Mouse (Mus musculus) neural tube, embryonic 14.5 days (tissue): ENCODE measurements at regions not wholly inside any gene's neighbourhood (a gene's known extent, or its start where the extent isn't known, plus 50 kb on each side); places are given as distances from the start of the nearest gene placed in this dataset.

ENCODE experiments used
- ATAC-seq: fragments of 200-750 bp; cut with Nextera tagmentation; 2 replicates; pipeline ENCODE4 v1.8.0; 2017; ENCODE audit warnings: low read depth, mild to moderate bottlenecking, moderate TSS enrichment, moderate library complexity
- H3K27ac ChIP-seq: fragments of 300-500 bp; sonication (generic); 2 replicates; pipeline ENCODE4 v1.5.1; 2014; ENCODE audit warnings: low read depth, mild to moderate bottlenecking, control low read depth, low read length, moderate library complexity, mixed read lengths
- H3K27me3 ChIP-seq: fragments of 300-500 bp; sonication (generic); 2 replicates; pipeline ENCODE4 v1.6.1; 2014; ENCODE audit warnings: low read length; ENCODE audit not compliant: control insufficient read depth, insufficient read depth
- H3K36me3 ChIP-seq: fragments of 300-500 bp; sonication (generic); 2 replicates; pipeline ENCODE4 v1.6.1; 2014; ENCODE audit warnings: low read length, mixed read lengths; ENCODE audit not compliant: control insufficient read depth, insufficient read depth
- H3K4me1 ChIP-seq: fragments of 300-500 bp; sonication (generic); 2 replicates; pipeline ENCODE4 v1.6.1; 2014; ENCODE audit warnings: low read length; ENCODE audit not compliant: control insufficient read depth, insufficient read depth
- H3K4me2 ChIP-seq: fragments of 300-500 bp; sonication (generic); 2 replicates; pipeline ENCODE4 v1.6.1; 2014; ENCODE audit warnings: mild to moderate bottlenecking, low read depth, low read length, control low read depth
- H3K4me3 ChIP-seq: fragments of 300-500 bp; sonication (generic); 2 replicates; pipeline ENCODE4 v1.5.1; 2014; ENCODE audit warnings: low read depth, low read length, control low read depth, mixed read lengths
- H3K9ac ChIP-seq: fragments of 300-500 bp; sonication (generic); replicated peaks from 2 replicates; pipeline ENCODE4 v1.6.1; 2014; ENCODE audit warnings: low read depth, mild to moderate bottlenecking, control low read depth, low read length, mixed read lengths
- H3K9me3 ChIP-seq: fragments of 300-500 bp; sonication (generic); 2 replicates; pipeline ENCODE4 v1.6.1; 2016; ENCODE audit warnings: low read length; ENCODE audit not compliant: control insufficient read depth
- WGBS: fragments of 180-500 bp; shearing (Covaris S2); extraction: QIAGEN DNeasy Blood & Tissue Kit; methylation state at CpG from one replicate; pipeline ENCODE4 v1.1.7; 2014; 5-methylcytosine and 5-hydroxymethylcytosine counted together

GRCm38 (mm10) chr10:116697628-116698316, 116.5 kb upstream of the Cnot2 start:
- ATAC-seq: 0 out of 2 replicates have a peak, but pooled peaks have one; percentile 46
- Histone ChIP-seq H3K4me3 (no peak overlapping the region), H3K27ac (no peak overlapping the region), H3K9ac (no peak overlapping the region), H3K27me3 (no peaks in the 10 kb centered on the region), H3K4me2 (no peak overlapping the region), H3K36me3 (no peaks in the 10 kb centered on the region), H3K4me1 (no peaks in the 10 kb centered on the region), H3K9me3 (no peaks in the 10 kb centered on the region)
- 37% methylated on average over 14 of the region's 14 CpGs for WGBS

GRCm38 (mm10) chr10:116693816-116694215, 112.5 kb upstream of the Cnot2 start:
- Histone ChIP-seq H3K4me1 (no peaks in the 10 kb centered on the region), H3K4me2 (no peak overlapping the region), H3K36me3 (no peaks in the 10 kb centered on the region), H3K9ac (no peak overlapping the region), H3K4me3 (no peak overlapping the region), H3K9me3 (no peaks in the 10 kb centered on the region), H3K27me3 (no peaks in the 10 kb centered on the region), H3K27ac (no peak overlapping the region)
- WGBS: 96% methylated on average over 3 of the region's 3 CpGs
- no peak for ATAC-seq

- Histone ChIP-seq H3K4me3 (no peak overlapping the region), H3K27ac (no peak overlapping the region), H3K36me3 (no peaks in the 10 kb centered on the region), H3K27me3 (no peaks in the 10 kb centered on the region), H3K9me3 (no peaks in the 10 kb centered on the region), H3K4me2 (no peak overlapping the region), H3K9ac (no peak overlapping the region), H3K4me1 (no peaks in the 10 kb centered on the region)
- WGBS: 95% methylated on average over 11 of the region's 11 CpGs
- no peak for ATAC-seq
Measured at GRCm38 (mm10) chr10:116686741-116687140, 105.4 kb upstream of the Cnot2 start.

GRCm38 (mm10) chr10:116683374-116683773, 102.1 kb upstream of the Cnot2 start:
- H3K4me3 ChIP-seq: no peak overlapping the region
- no peaks in the 10 kb centered on the region for H3K36me3 ChIP-seq
- WGBS: 89% methylated on average over 9 of the region's 9 CpGs
- H3K27me3 ChIP-seq: no peaks in the 10 kb centered on the region
- no peak for ATAC-seq
- no peak overlapping the region for H3K27ac ChIP-seq
- no peak overlapping the region for H3K9ac ChIP-seq
- no peaks in the 10 kb centered on the region for H3K9me3 ChIP-seq
- no peak overlapping the region for H3K4me2 ChIP-seq
- no peaks in the 10 kb centered on the region for H3K4me1 ChIP-seq

GRCm38 (mm10) chr10:116678950-116679735, 97.8 kb upstream of the Cnot2 start:
- Histone ChIP-seq H3K27ac (no peak overlapping the region), H3K4me1 (no peaks in the 10 kb centered on the region), H3K4me3 (no peak overlapping the region), H3K27me3 (no peaks in the 10 kb centered on the region), H3K9ac (no peak overlapping the region), H3K9me3 (no peaks in the 10 kb centered on the region), H3K4me2 (no peak overlapping the region), H3K36me3 (no peaks in the 10 kb centered on the region)
- ATAC-seq: no peak
- 87% methylated on average over 10 of the region's 10 CpGs for WGBS

- no peaks in the 10 kb centered on the region for H3K36me3 ChIP-seq
- no peak for ATAC-seq
- WGBS: 42% methylated on average over 4 of the region's 4 CpGs
Measured at GRCm38 (mm10) chr10:116677949-116678348, 96.6 kb upstream of the Cnot2 start.

GRCm38 (mm10) chr10:116675171-116675570, 93.9 kb upstream of the Cnot2 start:
- no peaks in the 10 kb centered on the region for H3K27me3 ChIP-seq
- 72% methylated on average over 7 of the region's 7 CpGs for WGBS
- H3K4me2 ChIP-seq: no peak overlapping the region
- H3K9me3 ChIP-seq: no peaks in the 10 kb centered on the region
- no peaks in the 10 kb centered on the region for H3K4me1 ChIP-seq
- no peaks in the 10 kb centered on the region for H3K36me3 ChIP-seq
- no peak overlapping the region for H3K27ac ChIP-seq
- H3K9ac ChIP-seq: no peak overlapping the region
- no peak overlapping the region for H3K4me3 ChIP-seq
- ATAC-seq: no peak

More at GRCm38 (mm10) chr10:116677949-116678348, 96.6 kb upstream of the Cnot2 start:
- no peak overlapping the region for H3K4me2 ChIP-seq
- H3K9ac ChIP-seq: no peak overlapping the region
- no peak overlapping the region for H3K27ac ChIP-seq
- H3K9me3 ChIP-seq: no peaks in the 10 kb centered on the region
- no peak overlapping the region for H3K4me3 ChIP-seq
- H3K27me3 ChIP-seq: no peaks in the 10 kb centered on the region
- no peaks in the 10 kb centered on the region for H3K4me1 ChIP-seq

- Histone ChIP-seq H3K36me3 (no peaks in the 10 kb centered on the region), H3K27me3 (no peaks in the 10 kb centered on the region), H3K4me2 (no peak overlapping the region), H3K27ac (no peak overlapping the region), H3K4me1 (no peaks in the 10 kb centered on the region), H3K9me3 (no peaks in the 10 kb centered on the region), H3K4me3 (no peak overlapping the region), H3K9ac (no peak overlapping the region)
- no peak for ATAC-seq
- 83% methylated on average over 2 of the region's 2 CpGs for WGBS
Measured at GRCm38 (mm10) chr10:116674348-116674747, 93.0 kb upstream of the Cnot2 start.
